Mouse (Mus musculus): ENCODE measurements around the gene Adh7.

Gene Adh7

GRCm38 (mm10) chr3:138217631-138218264 lies at the start of gene Adh7:
TSS of gene Adh7 (plus strand) at chr3:138217760.
- no peak for DNase-seq (ENCODE audit: low spot score in 2 of 2)

- DNase-seq (ENCODE audit: low spot score in 2 of 2): no peak
Observed at GRCm38 (mm10) chr3:138173291-138173690, 44.3 kb upstream of the Adh7 start.

GRCm38 (mm10) chr3:138175551-138175950 lies 42.0 kb upstream of the Adh7 start:
- no peak for DNase-seq (ENCODE audit: low spot score in 2 of 2)

GRCm38 (mm10) chr3:138182019-138182418 lies 35.5 kb upstream of the Adh7 start:
- DNase-seq (ENCODE audit: low spot score in 2 of 2): no peak

- no peak for DNase-seq (ENCODE audit: low spot score in 2 of 2)
Observed at GRCm38 (mm10) chr3:138183371-138183770, 34.2 kb upstream of the Adh7 start.

GRCm38 (mm10) chr3:138185290-138185689 lies 32.3 kb upstream of the Adh7 start:
- peak in 1 of 2 experiments; percentile 15 for DNase-seq (ENCODE audit: low spot score in 2 of 2)

GRCm38 (mm10) chr3:138185995-138186930 lies 31.3 kb upstream of the Adh7 start:
- DNase-seq (ENCODE audit: low spot score in 2 of 2): no peak

- DNase-seq (ENCODE audit: low spot score in 2 of 2): no peak
Observed at GRCm38 (mm10) chr3:138192260-138192659, 25.3 kb upstream of the Adh7 start.

GRCm38 (mm10) chr3:138193683-138194302 lies 23.8 kb upstream of the Adh7 start, which contains the start of gene 4930579F01Rik:
TSS of gene 4930579F01Rik (minus strand) at chr3:138193825.
- DNase-seq (ENCODE audit: low spot score in 2 of 2): no peak

GRCm38 (mm10) chr3:138197093-138197492 lies 20.5 kb upstream of the Adh7 start:
- DNase-seq (ENCODE audit: low spot score in 2 of 2): no peak

- no peak for DNase-seq (ENCODE audit: low spot score in 2 of 2)
Observed at GRCm38 (mm10) chr3:138197556-138197955, 20.0 kb upstream of the Adh7 start.

GRCm38 (mm10) chr3:138197973-138198721 lies 19.4 kb upstream of the Adh7 start:
- peak; percentile 82 to 86 for DNase-seq (ENCODE audit: low spot score in 2 of 2)

GRCm38 (mm10) chr3:138198722-138199068 lies 18.9 kb upstream of the Adh7 start:
- DNase-seq (ENCODE audit: low spot score in 2 of 2): no peak

GRCm38 (mm10) chr3:138208821-138209220 lies 8.7 kb upstream of the Adh7 start:
- DNase-seq (ENCODE audit: low spot score in 2 of 2): no peak

- DNase-seq (ENCODE audit: low spot score in 2 of 2): no peak
Observed at GRCm38 (mm10) chr3:138210432-138211075, 7.0 kb upstream of the Adh7 start.

GRCm38 (mm10) chr3:138212431-138212951 lies 5.1 kb upstream of the Adh7 start:
- DNase-seq (ENCODE audit: low spot score in 2 of 2): no peak

GRCm38 (mm10) chr3:138215395-138215989 lies 2.1 kb upstream of the Adh7 start:
- no peak for DNase-seq (ENCODE audit: low spot score in 2 of 2)

- DNase-seq (ENCODE audit: low spot score in 2 of 2): peak in 1 of 2 experiments; percentile 43
Observed at GRCm38 (mm10) chr3:138216091-138216490, 1.5 kb upstream of the Adh7 start.

- DNase-seq (ENCODE audit: low spot score in 2 of 2): no peak
Observed at GRCm38 (mm10) chr3:138221116-138221515, 3.6 kb downstream of the Adh7 start.

GRCm38 (mm10) chr3:138222511-138222910 lies 5.0 kb downstream of the Adh7 start:
- no peak for DNase-seq (ENCODE audit: low spot score in 2 of 2)
